Mouse (Mus musculus) heart, embryonic 14.5 days (tissue): Measurements from ENCODE around the gene Pnrc1. TPM values are rescaled to one million over a fixed set of nuclear protein-coding genes. Genes with fewer than 3 reads are reported as not detected.

Experiments used
- ATAC-seq: fragments of 200-750 bp; cut with Nextera tagmentation; 2 replicates; pipeline ENCODE4 v1.8.0; 2017; ENCODE audit warnings: low read depth, moderate TSS enrichment; ENCODE audit not compliant: insufficient number of reproducible peaks, insufficient read depth, low FRiP score
- H3K27ac ChIP-seq, 2 experiments: fragments of 200-500 bp in 1 of 2; fragments of 300-500 bp in 1 of 2; sonication (generic) in 1 of 2; replicated peaks in 1 of 2; 2 replicates each; pipeline ENCODE4 v1.5.1; 2012 to 2014; ENCODE audit warnings: low read depth in 2 of 2, low read length in 2 of 2, control low read depth in 1 of 2, mild to moderate bottlenecking in 1 of 2, mixed read lengths in 1 of 2; ENCODE audit not compliant: control insufficient read depth in 1 of 2, insufficient read depth in 1 of 2
- H3K27me3 ChIP-seq: fragments of 300-500 bp; sonication (generic); 2 replicates; pipeline ENCODE4 v1.6.1; 2014; ENCODE audit warnings: mild to moderate bottlenecking, low read length, control low read depth; ENCODE audit not compliant: control insufficient read depth, insufficient read depth
- H3K36me3 ChIP-seq: fragments of 300-500 bp; sonication (generic); 2 replicates; pipeline ENCODE4 v1.6.1; 2014; ENCODE audit warnings: mild to moderate bottlenecking, control low read depth, low read length, mixed read lengths; ENCODE audit not compliant: control insufficient read depth, insufficient read depth
- H3K4me1 ChIP-seq, 2 experiments: fragments of 200-500 bp in 1 of 2; fragments of 300-500 bp in 1 of 2; sonication (generic) in 1 of 2; 2 replicates each; pipeline ENCODE4 v1.6.1; 2012 to 2014; ENCODE audit warnings: low read length in 2 of 2, control low read depth in 1 of 2, mixed read lengths in 1 of 2; ENCODE audit not compliant: control insufficient read depth in 2 of 2, insufficient read depth in 2 of 2
- H3K4me2 ChIP-seq: fragments of 300-500 bp; sonication (generic); 2 replicates; pipeline ENCODE4 v1.6.1; 2014; ENCODE audit warnings: mild to moderate bottlenecking, low read length
- H3K4me3 ChIP-seq, 2 experiments: fragments of 200-500 bp in 1 of 2; fragments of 300-500 bp in 1 of 2; sonication (generic) in 1 of 2; 2 replicates each; pipeline ENCODE4 v1.5.1; 2012 to 2014; ENCODE audit warnings: low read length in 2 of 2, mild to moderate bottlenecking in 2 of 2, control low read depth in 1 of 2, low read depth in 1 of 2, moderate library complexity in 1 of 2; ENCODE audit not compliant: control insufficient read depth in 1 of 2, insufficient read depth in 1 of 2
- H3K9ac ChIP-seq: fragments of 300-500 bp; sonication (generic); 2 replicates; pipeline ENCODE4 v1.6.1; 2014; ENCODE audit warnings: mild to moderate bottlenecking, low read length
- H3K9me3 ChIP-seq: fragments of 300-500 bp; sonication (generic); 2 replicates; pipeline ENCODE4 v1.6.1; 2016; ENCODE audit warnings: low read length, control low read depth; ENCODE audit not compliant: control insufficient read depth
- WGBS: fragments of 180-500 bp; shearing (Covaris S2); extraction: QIAGEN DNeasy Blood & Tissue Kit; methylation state at CpG from one replicate; pipeline ENCODE4 v1.1.7; 2014; 5-methylcytosine and 5-hydroxymethylcytosine counted together
- polyA plus RNA-seq: library from polyadenylated mRNA; unstranded; fragments of >200 nt; fragmentation: Nextera tagmentation; extraction: Ambion mirVana; gene quantifications from 2 replicates; pipeline ENCODE4 v1.2.1, GENCODE M21; 2014

Gene Pnrc1
- polyA plus RNA-seq, 1 experiment from 2014 or later, result 119 TPM

- Histone ChIP-seq H3K36me3 (no peaks in the 10 kb centered on the region), H3K9ac (no peak overlapping the region), H3K27ac (no peak overlapping the region), H3K4me1 (peaks cover 9 to 14% of the 10 kb centered on the region in 2 experiments), H3K4me2 (no peak overlapping the region), H3K9me3 (no peaks in the 10 kb centered on the region), H3K27me3 (no peaks in the 10 kb centered on the region), H3K4me3 (no peak overlapping the region)
- 78% methylated on average over 11 of the region's 11 CpGs for WGBS
- ATAC-seq, result no peak
Observed at GRCm38 (mm10) chr4:33264979-33265726, 24.8 kb downstream of the Pnrc1 start.

DNA sequence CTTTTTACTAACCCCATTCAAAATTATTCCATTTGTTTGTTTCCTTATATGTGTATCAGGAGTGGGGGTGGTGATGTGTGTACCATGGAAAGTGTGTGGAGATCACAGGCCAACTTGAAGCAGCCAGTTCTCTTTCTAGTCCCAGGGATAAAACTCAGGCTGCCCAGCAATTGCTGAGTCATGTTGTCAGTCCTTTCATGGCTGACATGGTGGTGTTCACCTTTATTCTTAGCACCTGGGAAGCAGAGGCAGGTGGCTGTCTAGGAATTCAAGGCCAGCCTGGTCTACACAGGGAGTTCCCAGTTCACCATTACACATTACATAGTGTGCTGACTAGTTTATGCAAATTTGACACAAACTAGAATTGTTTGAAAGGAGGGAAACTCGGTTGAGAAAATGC lies 27.1 kb downstream of the Pnrc1 start:
- peaks cover 9 to 14% of the 10 kb centered on the region in 2 experiments for H3K4me1 ChIP-seq
- ATAC-seq, result no peak
- H3K36me3 ChIP-seq, result no peaks in the 10 kb centered on the region
- no peaks in the 10 kb centered on the region for H3K27me3 ChIP-seq
- H3K27ac ChIP-seq, result no peak overlapping the region
- 82% methylated on average over 1 of the region's 1 CpGs for WGBS
- no peak overlapping the region for H3K9ac ChIP-seq
- H3K9me3 ChIP-seq, result no peaks in the 10 kb centered on the region
- no peak overlapping the region for H3K4me2 ChIP-seq
- H3K4me3 ChIP-seq, result no peak overlapping the region

DNA sequence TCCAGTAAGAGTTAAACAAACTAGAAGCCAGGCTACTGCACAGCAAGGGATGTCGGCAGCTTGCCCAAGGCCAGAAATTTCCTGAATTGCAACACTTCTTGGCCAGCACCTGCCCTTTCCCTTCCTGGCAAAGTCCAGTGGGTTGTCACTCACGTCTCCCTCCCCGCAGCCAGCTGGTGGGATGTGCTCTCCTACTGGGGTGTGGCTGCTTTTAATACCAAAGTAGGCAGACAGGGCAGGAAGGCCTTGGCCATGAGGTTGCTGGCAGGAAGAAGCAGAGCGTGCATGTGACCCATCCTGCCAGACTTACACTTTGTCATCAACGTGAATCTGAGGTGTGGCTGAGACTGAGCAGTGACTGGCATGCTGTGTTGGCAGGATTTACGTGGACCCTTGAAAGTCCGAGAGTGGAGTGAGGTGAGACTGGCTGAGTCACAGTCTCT lies 28.6 kb downstream of the Pnrc1 start:
- Histone ChIP-seq H3K27ac (peak overlapping the region; percentile 80 to 83), H3K9ac (no peak overlapping the region), H3K27me3 (no peaks in the 10 kb centered on the region), H3K36me3 (no peaks in the 10 kb centered on the region), H3K4me3 (no peak overlapping the region), H3K4me1 (peaks cover 11 to 18% of the 10 kb centered on the region in 2 experiments), H3K9me3 (no peaks in the 10 kb centered on the region), H3K4me2 (peak overlapping the region; percentile 3)
- peak; percentile 86 for ATAC-seq
- WGBS, result 11% methylated on average over 7 of the region's 7 CpGs

- H3K4me2 ChIP-seq, result no peak overlapping the region
- H3K4me1 ChIP-seq, result peaks cover 11 to 18% of the 10 kb centered on the region in 2 experiments
- H3K27me3 ChIP-seq, result no peaks in the 10 kb centered on the region
- H3K36me3 ChIP-seq, result no peaks in the 10 kb centered on the region
- no peak overlapping the region for H3K9ac ChIP-seq
- no peak for ATAC-seq
- H3K9me3 ChIP-seq, result no peaks in the 10 kb centered on the region
- no peak overlapping the region for H3K4me3 ChIP-seq
- 0 out of 4 replicates have a peak overlapping the region, but pooled peaks of 1 of the 2 experiments have one; percentile 6 for H3K27ac ChIP-seq
Observed at GRCm38 (mm10) chr4:33260311-33260710, 29.7 kb downstream of the Pnrc1 start.

- no peak overlapping the region for H3K27ac ChIP-seq
- H3K9ac ChIP-seq, result no peak overlapping the region; the same call in 1 of the 2 replicates
- 70% methylated on average over 11 of the region's 11 CpGs for WGBS
- no peaks in the 10 kb centered on the region for H3K36me3 ChIP-seq
- no peak for ATAC-seq
- H3K9me3 ChIP-seq, result no peaks in the 10 kb centered on the region
- H3K27me3 ChIP-seq, result no peaks in the 10 kb centered on the region
- no peak overlapping the region for H3K4me2 ChIP-seq
- H3K4me3 ChIP-seq, result no peak overlapping the region
- peaks cover 11 to 18% of the 10 kb centered on the region in 2 experiments for H3K4me1 ChIP-seq
Observed at GRCm38 (mm10) chr4:33257263-33257964, 32.5 kb downstream of the Pnrc1 start.

DNA sequence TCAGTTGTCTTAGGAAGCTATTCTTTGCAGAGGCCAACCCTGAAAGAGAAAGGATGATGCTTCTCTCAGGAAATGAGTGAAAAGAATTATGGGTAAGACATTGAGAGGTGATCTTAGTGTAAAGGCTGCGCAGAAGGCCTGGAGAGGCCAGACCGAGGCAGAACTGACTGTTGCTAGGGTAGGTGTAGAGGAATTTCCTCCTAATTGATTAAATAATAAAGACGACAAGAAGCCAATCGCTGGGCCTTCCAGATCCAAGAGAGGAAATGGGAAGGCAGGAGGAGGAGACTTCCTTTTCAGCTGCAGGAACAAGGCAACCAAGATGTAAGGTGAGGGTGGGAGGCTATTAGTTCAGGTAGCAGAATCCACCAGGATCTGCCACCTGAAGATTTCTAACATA lies 35.3 kb downstream of the Pnrc1 start:
- 80% methylated on average over 4 of the region's 4 CpGs for WGBS
- Histone ChIP-seq H3K4me2 (no peak overlapping the region), H3K4me3 (no peak overlapping the region), H3K27me3 (no peaks in the 10 kb centered on the region), H3K9me3 (no peaks in the 10 kb centered on the region), H3K36me3 (no peaks in the 10 kb centered on the region), H3K9ac (no peak overlapping the region), H3K27ac (no peak overlapping the region), H3K4me1 (peaks cover 2 to 4% of the 10 kb centered on the region in 2 experiments; a peak in 2 of 4 replicates)
- ATAC-seq, result no peak

DNA sequence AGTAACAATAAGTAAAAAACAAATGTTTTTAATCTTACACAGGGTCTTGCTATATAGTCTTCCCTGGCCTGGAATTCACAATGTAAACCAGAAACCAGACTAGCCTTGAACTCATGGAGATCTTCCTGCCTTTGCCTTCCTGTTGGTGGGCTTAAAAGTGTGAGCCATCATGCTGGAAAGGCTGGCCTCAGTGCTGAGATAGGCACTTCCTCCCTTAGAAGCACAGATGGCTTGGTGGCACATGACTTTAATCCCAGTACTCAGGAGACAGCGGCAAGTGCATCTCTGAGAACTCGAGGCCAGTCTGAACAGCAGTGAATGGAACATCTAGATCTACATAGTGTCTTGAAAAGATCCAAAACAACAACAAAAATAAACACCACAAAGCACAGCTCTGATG lies 39.1 kb downstream of the Pnrc1 start:
- Histone ChIP-seq H3K36me3 (peaks cover 5% of the 10 kb centered on the region), H3K9ac (no peak overlapping the region), H3K4me3 (no peak overlapping the region), H3K9me3 (no peaks in the 10 kb centered on the region), H3K27ac (no peak overlapping the region), H3K4me1 (peaks cover 2 to 6% of the 10 kb centered on the region in 2 experiments), H3K4me2 (no peak overlapping the region), H3K27me3 (no peaks in the 10 kb centered on the region)
- 80% methylated on average over 2 of the region's 2 CpGs for WGBS
- no peak for ATAC-seq
